Mouse (Mus musculus) frontal cortex, postnatal 36 days (tissue): Measurements from ENCODE around the gene AC129217.1.

Experiments
- DNase-seq, 2 experiments: peaks; one replicate each; pipeline ENCODE4 v3.0.0; 2022; ENCODE audit warnings: low spot score in 2 of 2

AC129217.1 gene

GRCm38 (mm10) chr19:8829660-8830059, at the start of gene AC129217.1:
Gene AC129217.1, plus strand, starts transcription at chr19:8829773.
- DNase-seq, result no peak

GRCm38 (mm10) chr19:8786008-8786781, 43.4 kb upstream of the AC129217.1 start, which contains the start of gene Taf6l:
Gene Taf6l, minus strand, starts transcription at chr19:8786417.
- DNase-seq, result peak; percentile 88 to 96

GRCm38 (mm10) chr19:8788521-8788920, 41.1 kb upstream of the AC129217.1 start:
- no peak for DNase-seq

- DNase-seq, result peak in 1 of 2 experiments; percentile 50
Observed at GRCm38 (mm10) chr19:8789171-8789570, 40.4 kb upstream of the AC129217.1 start.

GRCm38 (mm10) chr19:8790171-8790570, 39.4 kb upstream of the AC129217.1 start:
- peak in 1 of 2 experiments; percentile 47 for DNase-seq

- peak; percentile 82 to 91 for DNase-seq
Observed at GRCm38 (mm10) chr19:8798264-8798946, 31.2 kb upstream of the AC129217.1 start, which contains the start of gene Polr2g. Gene Polr2g, minus strand, starts transcription at chr19:8798577.

GRCm38 (mm10) chr19:8798947-8799315, 30.6 kb upstream of the AC129217.1 start:
- DNase-seq, result no peak

GRCm38 (mm10) chr19:8802130-8802821, 27.3 kb upstream of the AC129217.1 start, which contains the start of gene Zbtb3:
Gene Zbtb3, plus strand, starts transcription at chr19:8802555.
- peak; percentile 96 to 97 for DNase-seq

GRCm38 (mm10) chr19:8803204-8803780, 26.3 kb upstream of the AC129217.1 start:
- no peak for DNase-seq

- no peak for DNase-seq
Observed at GRCm38 (mm10) chr19:8803879-8804660, 25.5 kb upstream of the AC129217.1 start.

GRCm38 (mm10) chr19:8806810-8807209, 22.8 kb upstream of the AC129217.1 start:
- no peak for DNase-seq

GRCm38 (mm10) chr19:8815812-8816211, 13.8 kb upstream of the AC129217.1 start:
- DNase-seq, result no peak

- DNase-seq, result no peak
Observed at GRCm38 (mm10) chr19:8817001-8817400, 12.6 kb upstream of the AC129217.1 start.

- DNase-seq, result no peak
Observed at GRCm38 (mm10) chr19:8818301-8818798, 11.2 kb upstream of the AC129217.1 start.

- peak; percentile 96 to 98 for DNase-seq
Observed at GRCm38 (mm10) chr19:8818801-8819595, 10.6 kb upstream of the AC129217.1 start, which contains the start of gene Ttc9c. Gene Ttc9c, minus strand, starts transcription at chr19:8819333.

- peak; percentile 99 for DNase-seq
Observed at GRCm38 (mm10) chr19:8819596-8820423, 9.8 kb upstream of the AC129217.1 start, which contains the start of gene Hnrnpul2. Gene Hnrnpul2, plus strand, starts transcription at chr19:8820010.

GRCm38 (mm10) chr19:8820424-8820956, 9.1 kb upstream of the AC129217.1 start:
- DNase-seq, result no peak

GRCm38 (mm10) chr19:8821146-8821545, 8.4 kb upstream of the AC129217.1 start:
- DNase-seq, result no peak

GRCm38 (mm10) chr19:8822696-8823095, 6.9 kb upstream of the AC129217.1 start:
- DNase-seq, result no peak
